Mouse (Mus musculus): ENCODE data around the gene Nectin2.

The Nectin2 gene

DNA sequence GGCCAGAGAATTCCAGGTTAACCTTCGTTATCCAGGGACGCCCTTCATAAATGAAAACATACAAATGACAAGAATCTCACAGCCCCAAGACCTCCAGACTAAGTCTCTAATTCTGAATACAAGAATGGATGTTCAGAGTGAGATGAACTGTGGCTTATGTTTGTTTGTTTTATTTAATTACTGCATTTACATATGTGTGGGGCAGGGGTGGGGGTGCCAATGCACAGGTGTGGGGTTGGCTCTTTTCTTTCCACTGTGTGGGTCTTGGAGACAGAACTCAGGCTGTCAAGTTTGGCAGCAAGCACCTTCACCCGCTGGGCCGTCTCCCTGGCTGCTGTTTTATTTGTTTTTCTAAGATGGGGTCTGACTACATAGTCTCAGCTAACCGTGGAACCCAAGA, 7.8 kb downstream of the Nectin2 start:
- DNase-seq, result no peak

DNA sequence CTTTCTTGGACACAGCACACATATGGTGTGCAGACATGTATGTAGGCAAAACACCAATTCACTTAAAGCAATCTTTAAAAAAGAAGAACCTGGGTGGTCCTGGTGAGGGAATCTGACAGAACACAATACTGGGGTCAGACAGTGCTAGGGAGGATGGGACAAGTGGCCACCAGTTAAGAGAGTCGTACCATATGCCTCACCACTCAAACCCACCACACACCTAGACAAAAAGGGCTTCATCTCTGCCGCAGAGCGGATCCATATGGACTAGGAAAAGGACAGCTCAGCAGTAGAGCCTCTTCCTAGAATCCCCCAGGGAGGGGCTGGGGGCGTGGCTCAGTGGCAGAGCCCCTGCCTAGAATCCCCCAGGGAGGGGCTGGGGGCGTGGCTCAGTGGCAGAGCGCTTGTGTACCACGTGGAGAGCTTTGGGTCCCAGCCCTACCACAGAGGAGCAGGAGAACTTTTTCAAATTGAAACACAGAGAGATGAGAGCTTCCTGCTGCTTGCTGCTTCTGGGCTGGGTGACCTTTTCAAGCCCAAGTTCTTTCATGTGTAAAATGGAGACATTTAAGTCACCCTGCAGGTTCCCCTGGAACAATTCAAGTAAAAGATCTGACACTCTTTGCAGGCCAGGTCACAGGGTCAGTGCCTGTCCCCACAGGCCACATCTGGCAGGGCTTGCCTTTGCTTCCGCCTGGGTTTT, 8.8 kb downstream of the Nectin2 start:
- DNase-seq, result no peak

DNA sequence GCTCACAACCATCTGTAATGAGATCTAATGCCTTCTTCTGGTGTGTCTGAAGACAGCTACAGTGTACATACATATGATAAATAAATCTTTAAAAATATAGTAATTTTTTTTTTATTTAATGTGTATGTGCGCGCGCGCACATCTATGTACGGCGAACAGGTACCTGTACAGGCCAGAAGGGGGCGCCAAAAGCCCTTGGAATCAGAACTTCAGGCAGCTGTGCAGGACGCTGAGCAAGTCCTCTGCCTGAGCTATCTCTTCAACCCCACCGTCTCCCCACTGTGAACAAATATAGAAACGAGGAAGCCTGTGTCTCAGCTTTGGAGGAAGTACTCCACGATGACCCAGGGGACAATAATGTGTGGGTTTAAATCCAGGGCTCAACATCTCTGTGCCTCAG, 10.0 kb downstream of the Nectin2 start:
- DNase-seq, result no peak

DNA sequence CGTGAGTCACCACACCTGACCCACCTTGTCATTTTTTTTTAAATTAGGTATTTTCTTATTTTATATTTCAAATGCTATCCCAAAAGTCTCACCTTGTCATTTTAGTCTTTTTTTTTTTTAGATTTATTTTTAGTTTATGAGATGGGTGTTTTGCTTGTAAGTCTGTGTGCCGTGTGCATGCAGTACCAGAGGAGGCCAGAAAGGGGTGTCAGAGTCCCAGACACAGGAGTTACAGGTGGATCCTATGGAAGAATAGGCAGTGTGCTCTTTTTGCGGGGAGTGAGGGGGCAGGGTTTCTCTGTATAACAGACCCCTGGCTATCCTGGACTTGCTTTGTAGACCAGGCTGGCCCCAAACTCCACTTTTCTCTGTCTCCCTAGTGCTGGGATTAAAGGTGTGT, 11.5 kb downstream of the Nectin2 start:
- no peak for DNase-seq

DNA sequence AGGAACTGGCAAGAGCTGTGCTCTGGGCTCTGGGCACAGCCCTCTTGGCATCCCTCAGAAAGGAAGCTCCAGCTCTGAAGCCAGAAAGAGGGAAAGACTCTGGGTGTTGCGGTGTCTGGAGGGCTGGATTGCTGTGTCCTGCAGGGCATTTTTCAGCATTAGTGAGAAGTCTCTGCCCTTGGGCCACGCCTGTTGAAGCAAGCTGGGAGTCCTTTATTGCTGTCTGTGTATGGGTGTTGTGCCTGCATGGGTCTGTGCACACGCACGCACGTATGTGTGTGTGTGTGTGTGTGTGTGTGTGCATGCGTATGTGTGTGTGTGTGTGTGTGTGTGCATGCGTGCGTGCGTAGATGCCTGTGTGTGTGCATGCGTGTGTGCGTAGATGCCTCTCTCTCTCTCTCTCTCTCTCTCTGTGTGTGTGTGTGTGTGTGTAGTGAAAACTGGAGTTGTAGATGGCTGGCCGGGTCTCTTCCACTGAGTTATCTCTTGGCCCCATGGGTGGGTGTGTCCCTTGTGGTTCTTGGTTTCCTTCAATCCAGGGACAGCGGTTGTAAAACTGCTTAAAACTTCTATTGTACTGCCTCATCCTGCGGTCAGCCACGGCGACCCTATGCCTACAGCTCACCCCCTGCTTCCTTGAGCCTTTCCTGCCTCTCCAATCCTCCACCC, 13.8 kb downstream of the Nectin2 start:
- no peak for DNase-seq

DNA sequence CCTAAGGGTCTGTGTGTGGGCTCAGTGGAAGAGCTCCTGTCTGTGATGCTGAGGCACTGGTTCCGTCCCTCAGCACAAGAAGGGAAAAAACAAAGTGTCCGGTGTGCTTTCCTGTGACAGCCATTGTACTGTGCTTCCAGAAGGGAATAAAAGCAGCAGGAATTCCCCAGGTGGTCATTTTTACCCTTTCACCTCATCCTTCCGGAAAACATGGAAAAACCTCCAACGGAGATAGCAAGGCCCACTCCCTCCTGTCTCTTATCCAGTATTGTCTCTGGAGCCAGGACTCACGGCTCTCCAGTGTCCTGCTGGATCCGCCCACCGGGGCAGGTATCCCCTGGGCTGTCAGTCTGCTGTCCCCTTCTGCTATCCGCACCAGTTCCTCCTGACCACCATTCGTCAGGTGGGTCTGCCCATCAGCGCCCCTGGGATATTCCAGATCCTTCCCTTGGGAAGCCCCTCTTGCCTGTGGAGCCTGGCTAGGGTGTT, 16.1 kb downstream of the Nectin2 start:
- DNase-seq, result no peak

DNA sequence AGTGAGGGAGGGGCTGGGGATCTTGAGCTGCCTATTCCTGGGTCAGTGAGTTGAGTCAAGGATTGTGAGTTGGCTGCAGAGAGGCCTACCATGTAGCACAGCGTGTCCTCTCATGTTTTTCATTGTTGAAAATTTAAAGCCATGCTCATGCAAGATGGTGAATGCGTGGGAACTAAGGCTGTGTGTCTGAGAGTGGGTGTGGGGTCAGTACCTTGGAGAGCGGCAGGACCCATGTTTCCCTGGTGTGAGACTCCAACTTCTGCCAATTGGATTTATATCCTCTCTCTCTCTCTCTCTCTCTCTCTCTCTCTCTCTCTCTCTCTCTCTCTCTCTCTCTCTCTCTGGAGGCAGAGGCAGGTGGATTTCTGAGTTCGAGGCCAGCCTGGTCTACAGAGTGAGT, 23.7 kb downstream of the Nectin2 start:
- DNase-seq, result no peak

DNA sequence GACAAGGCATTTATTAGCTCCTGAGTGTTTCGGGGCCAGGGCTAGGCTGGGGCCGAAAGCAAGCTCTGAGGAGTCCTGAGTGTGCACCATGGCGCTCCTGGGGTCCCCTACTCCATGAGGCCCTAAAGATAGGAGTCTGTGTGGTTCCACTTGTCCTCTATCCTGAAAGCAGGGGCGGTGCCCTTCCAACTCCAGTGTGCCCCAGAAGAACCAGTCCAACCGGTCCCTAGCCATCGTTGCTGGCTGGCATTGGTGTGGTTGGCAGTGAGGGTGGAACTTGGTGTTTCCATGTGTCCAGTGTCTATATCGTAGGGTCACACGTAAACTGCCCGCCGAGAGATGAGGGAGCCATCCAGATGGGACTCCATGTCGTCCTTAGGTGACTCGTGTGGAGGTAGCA, 26.1 kb downstream of the Nectin2 start:
- no peak for DNase-seq

DNA sequence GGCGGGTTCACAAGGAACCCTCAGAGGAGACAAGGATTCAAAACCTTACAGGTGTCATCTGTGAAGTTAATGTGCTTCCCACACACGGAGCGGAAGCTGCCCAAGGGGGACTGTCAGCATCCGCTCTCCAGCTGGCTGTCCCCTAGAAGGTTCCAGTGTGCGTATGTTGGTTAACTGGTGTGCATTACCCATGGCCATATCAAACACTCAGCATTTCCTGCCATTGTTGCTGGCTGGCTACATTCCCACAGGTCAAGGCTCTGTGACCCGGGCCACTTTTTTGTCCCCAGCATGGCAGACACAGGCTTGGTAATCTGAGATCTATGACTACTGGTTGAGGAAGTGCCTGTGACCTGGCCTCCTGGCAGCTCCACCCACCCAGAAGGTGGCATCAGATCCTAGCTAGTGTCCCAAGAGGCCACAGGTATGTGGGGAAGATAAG, 27.5 kb downstream of the Nectin2 start:
- DNase-seq, result no peak

DNA sequence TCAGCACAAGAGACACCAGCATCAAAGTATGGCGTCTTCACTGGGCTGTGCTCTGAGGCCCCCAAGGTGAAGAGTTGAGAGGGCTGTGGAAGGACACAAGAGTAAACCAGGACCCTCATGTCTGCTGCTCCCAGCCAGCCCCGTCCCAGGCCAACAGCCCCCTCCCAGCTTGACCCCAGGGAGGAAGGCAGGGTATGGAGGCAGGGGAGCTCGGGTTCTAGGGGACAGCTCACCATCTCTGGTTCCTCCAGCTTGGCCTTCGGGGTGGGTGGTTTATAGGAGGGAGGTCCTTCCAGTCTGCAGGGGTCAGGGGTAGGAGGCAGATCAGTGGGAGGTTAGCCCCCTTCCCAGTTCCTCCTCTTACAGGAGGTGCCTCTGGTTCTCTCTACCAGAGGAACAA, 31.1 kb downstream of the Nectin2 start:
- no peak for DNase-seq

DNA sequence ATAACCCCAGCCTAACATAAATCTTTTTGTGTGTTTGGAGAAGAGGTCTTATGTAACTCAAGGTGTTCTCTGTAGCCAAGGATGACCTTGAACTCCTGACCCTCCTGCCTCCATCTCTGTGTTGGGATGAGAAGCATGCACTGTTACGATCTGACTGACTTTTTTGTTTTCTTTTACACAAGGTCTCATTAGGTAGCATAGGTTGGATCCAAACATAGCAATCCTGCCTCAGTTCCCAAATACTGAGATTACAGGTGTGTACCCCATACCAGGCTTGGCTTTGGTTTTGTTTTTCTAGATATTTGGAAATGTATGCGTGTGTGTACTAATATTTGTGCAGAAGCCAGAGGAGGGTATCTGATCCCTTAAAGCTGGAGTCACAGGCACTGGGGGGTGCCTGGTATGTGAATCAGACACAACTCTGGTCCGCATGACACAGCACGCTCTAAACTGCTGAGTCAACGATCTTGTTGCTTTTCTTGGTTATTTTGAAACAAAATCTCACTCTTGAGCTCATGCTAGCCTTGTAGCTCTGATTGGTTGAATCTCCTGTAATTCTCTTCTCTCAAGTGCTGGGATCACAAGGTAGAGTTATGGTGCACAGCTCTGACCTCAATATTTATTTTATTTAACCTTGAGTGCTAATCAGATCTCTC, 31.9 kb downstream of the Nectin2 start:
- no peak for DNase-seq

DNA sequence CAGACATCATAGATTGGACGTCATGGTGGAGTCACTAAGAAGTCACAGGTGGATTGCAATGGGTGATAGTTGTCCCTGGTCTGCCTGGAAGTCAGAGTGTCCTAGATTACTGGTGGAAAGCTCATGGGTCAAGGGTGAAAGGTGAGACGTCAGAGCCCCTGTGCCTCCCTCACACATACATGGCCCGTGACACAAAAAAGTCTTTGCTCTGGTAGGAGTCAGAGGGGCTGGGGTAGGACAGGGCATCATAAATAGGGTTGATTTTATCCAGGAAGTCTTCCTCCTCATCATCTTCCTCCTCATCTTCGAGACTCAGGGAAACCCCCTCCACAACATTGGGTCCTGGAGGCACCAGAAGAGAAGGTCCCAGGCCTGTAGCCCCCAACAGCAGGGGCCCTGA, 32.9 kb downstream of the Nectin2 start:
- no peak for DNase-seq

DNA sequence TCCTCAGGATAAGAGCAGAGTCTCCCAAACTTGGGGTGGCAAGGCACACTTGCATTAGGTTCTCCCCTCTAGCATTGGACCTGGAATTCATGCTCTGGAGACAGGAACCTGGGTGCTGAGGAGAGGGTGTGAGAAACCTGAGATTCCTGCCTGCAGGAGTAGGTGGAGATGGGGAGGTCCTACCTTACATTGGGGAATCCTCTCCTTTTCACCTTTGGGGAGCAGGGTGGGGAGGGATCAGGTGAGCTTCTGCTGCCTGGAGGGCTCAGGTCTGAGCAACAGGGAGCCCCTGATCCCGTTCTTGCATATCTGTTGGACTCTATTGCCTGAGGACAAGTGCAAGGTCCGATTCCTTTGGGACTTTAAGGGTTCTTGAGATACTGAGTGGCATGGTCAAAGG, 33.5 kb downstream of the Nectin2 start:
- DNase-seq, result no peak

DNA sequence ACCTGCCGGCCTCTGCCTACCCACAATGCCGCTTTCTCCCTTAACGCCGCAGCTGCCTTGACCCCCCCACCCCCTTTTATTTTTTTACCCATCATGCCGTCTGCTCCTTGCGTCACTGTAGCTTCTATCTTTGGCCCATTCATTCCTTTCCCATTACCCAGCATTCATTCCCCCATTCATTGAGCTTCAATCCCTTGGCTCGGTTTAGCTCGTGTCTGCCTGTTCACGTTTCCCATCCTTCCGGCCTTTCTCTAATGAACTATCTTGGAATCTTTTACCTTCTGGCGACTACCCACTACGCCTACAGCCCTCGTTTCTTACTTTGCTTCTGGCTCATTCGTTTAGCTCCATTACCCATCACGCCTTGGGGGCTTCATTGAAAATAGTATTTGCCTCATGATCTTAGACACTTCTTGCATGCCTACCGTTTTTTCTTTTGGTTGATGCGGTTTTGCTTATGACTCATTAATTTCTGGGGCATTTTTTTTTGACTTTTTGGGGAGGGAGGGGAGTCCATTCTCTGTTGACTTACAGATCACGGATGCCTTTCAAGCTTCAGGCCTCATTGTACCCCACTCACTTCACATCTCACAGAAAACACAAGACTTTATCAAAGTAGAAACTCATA, 34.1 kb downstream of the Nectin2 start:
- DNase-seq, result no peak

DNA sequence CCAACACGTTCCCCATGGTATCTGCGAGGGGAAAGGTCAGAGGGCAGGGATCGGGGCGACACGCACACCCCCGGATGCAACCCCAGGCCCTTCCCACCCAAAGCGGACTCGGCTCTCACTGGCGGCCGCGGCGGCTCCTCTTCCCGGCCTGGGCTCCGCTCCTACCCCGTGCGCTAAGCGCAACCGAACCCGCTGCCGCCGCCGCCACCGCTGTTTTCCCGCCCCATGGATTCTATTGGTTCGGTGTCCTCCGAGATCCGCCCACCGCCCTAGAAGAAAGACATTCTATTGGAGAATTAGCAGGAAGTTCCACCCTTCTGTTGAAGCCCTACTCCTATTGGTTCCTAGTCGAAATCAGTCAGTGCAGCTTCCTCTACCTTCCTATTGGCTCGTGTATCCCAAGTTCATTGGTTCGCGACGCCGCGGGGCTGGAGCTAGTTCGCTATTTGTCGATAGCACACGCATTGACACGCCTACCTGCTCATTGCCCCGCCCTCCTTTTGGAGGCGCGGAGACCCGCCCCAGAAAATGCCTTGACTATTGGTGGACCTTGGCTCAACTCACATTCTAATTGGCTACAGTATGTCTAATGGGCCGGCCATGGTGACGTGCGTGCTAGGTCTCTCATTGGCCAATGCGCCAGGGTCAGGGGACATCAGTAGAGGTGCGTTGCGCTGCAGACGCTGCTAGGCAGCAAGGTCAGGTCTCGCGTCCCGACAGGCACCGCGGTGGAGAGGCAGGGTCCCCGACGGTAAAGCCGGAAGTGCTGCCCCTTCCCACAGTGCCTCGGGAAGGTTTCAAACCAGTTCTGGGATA, 34.8 kb downstream of the Nectin2 start, which contains the start of gene Tomm40:
Tomm40 (minus strand) TSS at position 200 of the 816 bp plus-strand sequence.
- peak; percentile 99 for DNase-seq

DNA sequence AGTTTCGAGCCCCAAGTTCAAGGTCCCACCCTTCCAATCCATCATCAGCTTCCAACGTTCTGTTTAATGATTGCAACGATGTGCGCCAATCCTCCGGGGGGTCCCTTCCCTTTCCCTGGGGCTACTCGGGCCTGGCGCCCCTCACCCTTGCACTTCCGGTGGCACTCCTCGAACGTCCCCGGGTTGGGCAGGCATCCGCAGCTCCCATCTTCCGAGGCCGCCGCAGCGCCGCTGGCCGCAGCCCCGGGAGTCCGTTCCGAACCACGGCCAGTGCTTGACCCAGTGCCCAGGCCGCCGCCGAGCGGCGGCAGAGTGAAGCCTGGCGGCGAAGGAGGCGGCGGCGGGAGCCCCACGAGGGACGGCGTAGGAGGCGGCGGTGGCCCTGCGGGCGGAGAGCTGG, 35.4 kb downstream of the Nectin2 start:
- no peak for DNase-seq

DNA sequence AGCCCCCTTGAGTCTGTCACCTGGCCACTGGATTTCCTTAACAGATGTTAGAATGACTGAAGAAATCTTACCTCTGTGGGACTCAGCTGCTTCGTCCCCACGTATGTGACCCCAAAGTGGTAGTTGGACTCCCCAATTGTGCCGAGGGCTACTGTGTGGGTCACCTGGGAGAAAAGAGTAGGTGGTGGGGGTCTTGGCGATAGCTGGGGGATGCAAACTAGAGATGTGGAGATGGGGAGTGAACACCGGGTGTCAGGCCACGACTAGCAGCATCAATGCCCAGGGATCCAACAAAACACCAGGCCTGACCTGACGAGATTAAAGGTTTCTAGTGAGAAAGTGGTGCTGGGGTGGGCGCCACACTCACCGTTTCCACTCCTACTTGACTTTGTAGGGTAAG, 36.7 kb downstream of the Nectin2 start:
- no peak for DNase-seq

DNA sequence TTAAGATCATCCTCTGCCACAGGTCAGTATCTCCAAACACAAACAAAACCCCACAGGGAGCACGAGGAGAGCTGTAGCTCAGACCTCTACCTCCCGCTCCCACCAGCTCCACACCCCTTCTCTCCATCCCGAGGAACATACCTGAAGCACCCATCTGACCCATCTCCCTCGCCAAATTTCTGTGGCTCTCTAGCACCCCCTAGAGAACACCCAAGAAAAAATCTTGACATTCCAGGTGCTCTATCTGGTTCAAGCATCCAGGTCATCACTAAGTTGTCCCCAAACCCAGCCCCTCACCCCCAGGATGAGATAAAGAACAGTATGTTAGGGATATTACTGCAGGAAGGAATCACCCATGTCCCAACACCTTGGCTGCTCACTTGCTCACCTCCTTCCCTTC, 37.1 kb downstream of the Nectin2 start:
- DNase-seq, result no peak

DNA sequence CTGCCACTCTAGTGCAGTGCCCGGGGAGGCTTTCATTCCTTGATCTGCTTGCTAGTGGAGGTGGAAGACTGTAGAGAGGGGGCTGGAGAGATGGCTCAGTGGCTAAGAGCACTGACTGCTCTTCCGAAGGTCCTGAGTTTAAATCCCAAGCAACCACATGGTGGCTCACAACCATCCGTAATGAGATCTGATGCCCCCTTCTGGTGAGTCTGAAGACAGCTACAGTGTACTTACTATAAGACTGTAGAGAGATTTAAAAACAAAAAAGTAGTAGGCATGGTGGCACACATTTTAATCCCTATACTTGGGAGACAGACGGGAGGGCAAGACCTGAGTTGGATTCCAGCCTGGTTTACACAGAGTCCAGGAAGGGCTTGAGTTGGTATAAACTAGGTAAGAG, 37.9 kb downstream of the Nectin2 start:
- DNase-seq, result no peak

DNA sequence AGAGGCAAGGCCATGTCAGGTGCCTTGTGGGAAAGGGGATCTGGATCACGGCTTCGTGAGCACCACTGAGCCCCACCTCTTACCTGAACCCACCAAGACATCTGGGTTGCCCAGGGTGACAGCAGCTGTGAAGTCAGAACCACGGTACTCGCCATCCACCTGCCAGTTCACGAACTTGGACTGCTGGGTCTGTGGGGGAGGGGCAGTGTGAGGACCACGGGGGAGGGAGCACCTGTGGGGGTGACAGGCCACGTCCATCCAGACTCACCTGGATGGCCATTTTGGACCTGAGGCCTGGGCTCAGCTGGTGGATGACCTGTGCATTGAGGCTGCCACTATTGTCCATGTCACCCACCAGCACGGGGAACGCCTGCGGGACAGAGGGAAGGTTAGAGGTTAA, 39.6 kb downstream of the Nectin2 start:
- no peak for DNase-seq

DNA sequence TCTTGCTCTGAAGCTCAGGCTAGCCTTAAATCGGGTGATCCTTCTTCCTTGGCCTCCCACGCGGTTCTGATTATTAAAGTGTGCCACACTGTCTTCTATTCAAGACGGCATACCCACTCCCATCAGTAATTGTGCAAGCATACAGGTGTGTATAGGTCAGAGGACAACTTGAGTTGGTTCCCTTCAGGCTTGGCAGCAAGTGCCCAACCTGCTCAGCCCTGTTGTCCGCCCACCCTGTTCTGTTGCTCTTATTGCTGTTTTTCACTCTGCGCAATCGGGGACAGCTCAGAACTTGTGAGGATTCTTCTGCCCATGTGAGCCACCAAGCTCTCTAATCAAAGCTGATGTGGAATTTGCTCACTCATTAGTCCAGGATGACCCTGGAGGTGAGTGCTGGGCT, 45.0 kb downstream of the Nectin2 start:
- no peak for DNase-seq

DNA sequence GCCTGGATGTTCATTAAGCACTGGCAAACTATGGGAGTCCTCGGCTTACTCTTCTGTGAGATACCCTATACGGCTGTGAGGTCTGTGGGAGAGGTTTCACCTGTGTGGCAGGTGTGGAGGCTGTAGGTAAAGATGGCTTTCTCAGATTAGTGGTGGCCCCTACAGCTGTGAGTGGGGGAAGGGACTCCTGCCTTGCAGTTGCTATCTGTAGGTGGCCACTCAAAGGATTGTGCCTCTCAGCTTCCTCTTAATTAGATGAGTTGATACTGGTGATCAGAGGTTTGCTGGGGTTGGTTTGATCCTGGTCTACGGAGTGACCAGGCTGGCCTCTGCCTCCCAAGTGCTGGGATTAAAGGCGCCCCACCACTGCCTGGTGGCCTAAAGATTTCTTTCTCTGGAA, 45.8 kb downstream of the Nectin2 start:
- DNase-seq, result no peak

Data from right cerebral cortex, postnatal 25 days (tissue).